Mouse (Mus musculus) right cerebral cortex, postnatal 10 days (tissue): ENCODE data around the gene Slc41a1.
A peak's percentile ranks its signal among the peaks of the same experiment; 100 is the strongest.

Experiments
- DNase-seq, 2 experiments: peaks; one replicate each; pipeline ENCODE4 v3.0.0; 2021; ENCODE audit warnings: low spot score in 2 of 2

Slc41a1 gene

DNA sequence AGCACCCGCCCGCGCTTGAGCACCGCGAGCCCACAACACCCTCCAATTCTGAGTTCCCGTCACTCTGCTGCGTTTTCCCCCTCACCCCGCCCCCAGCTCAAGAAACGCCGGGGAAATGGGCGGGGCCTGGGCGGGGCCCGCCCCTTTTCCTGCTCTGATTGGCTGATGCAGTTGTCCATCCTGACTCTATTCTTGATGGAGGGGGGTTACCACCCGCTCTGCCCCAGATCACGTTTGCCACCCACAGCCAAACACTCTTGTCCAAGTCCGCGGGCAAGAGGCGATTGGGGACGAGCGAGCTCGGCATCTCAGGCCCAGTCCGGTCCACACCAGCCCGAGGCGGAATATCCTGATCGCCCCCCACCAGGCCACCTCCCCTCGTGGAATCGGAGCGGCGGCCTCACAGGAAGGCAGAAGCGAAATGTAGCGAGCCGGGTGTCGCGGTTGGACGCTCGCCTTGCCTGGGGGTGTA lies 530 bp downstream of the Slc41a1 start:
- peak; percentile 95 to 96 for DNase-seq

DNA sequence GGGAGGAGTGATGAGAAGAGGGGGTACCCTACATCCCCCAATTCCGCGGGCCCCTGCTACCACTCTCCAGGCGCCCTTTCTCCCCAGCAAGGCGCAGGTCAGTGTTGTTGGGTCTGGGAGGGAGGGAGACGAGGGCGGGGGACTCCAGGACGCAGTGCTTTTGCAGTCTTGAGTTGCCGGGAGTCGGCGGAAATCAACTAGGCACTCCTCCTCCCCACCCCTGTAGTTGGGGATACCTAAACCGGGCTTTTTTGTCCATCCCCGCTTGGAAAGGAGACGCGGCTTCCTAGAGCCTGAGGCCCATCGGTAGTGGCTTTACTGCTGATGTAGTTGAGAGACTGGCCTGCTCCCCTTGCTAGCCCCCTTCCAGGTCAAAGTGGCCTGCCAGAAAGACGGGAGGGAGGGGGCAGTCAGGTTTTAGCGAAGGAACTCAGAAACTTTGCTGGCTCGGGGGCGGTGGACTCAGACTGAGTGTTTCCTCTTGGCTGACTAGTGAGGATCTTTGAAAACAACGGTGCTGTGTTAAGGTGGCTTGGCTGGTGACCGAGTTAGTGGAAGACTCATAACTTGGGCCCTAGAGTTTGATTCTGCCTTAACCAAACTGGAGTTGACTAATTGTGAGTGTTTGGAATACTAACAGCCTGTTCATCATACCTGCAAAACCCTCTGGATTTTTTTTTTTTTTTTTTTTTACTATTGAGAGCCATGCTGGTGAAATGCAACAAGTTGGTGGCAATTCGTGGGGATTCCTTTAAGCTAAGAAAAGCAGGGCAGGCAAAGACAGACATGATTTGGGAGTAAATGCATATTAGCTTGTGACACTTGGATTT lies 1.2 kb downstream of the Slc41a1 start:
- DNase-seq: peak; percentile 54 to 58

DNA sequence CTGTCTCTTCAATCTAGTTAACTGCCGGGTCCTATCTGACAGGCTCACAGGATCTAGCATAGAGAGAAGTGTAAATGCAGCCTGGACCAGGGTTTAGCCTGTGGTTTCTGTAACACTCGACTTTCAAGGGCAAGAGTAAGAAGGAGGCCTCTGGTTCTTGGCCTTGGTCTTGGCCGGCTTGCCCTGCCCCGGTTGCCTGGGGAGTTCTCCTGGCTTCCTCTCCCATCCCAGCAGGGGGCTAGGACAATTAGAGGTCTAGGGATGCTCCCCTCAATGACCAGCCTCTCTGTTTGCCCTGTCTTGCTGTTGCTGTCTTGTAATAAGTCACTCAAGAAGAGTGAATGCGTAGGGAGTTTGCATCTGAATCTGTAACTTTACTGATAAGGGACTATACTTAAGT lies 2.0 kb downstream of the Slc41a1 start:
- no peak for DNase-seq

DNA sequence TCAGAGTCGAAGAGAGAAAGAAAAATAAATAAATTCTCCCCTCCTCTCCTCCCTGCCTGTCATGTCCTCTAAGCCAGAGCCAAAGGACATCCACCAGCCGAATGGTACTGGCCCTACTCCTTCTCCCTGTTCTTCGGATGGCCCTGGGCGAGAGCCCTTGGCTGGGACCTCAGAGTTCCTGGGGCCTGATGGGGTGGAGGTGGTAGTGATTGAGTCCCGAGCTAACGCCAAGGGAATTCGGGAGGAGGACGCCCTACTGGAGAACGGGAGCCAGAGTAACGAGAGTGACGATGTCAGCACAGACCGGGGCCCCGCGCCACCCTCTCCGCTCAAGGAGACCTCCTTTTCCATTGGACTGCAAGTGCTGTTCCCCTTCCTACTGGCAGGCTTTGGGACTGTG lies 3.3 kb downstream of the Slc41a1 start:
- no peak for DNase-seq

DNA sequence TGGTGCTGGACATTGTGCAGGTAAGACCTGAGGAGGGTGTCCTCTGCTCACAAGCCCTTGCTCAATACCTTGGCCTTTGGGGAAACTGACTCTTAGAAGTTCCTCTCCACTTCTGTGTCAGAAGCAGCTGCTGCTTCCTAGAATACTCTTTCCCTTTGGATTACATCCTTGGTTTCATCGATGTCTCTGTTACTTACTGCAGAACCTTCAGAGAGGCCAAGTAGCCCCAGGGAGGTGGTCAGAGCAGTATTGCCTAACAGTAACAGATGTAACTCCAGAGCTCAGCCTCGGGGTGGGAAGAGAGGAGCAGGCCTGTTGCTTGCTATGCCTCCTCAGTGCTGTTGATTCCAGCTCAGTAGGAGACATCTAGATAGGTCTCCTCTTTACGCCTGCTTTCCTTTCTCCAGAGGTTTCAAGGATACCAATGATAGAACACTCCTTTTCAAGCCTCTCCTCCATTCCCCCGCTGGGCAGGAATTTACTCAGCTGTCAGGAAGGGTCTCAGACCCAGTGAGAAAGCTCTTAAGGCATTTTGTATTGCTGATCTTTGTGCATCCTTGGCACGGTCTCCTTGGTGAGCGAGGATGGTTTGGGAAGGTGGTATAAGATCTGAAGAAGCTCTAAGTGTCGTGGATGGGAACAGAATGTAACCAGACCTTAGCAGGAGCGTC lies 3.8 kb downstream of the Slc41a1 start:
- DNase-seq: no peak

DNA sequence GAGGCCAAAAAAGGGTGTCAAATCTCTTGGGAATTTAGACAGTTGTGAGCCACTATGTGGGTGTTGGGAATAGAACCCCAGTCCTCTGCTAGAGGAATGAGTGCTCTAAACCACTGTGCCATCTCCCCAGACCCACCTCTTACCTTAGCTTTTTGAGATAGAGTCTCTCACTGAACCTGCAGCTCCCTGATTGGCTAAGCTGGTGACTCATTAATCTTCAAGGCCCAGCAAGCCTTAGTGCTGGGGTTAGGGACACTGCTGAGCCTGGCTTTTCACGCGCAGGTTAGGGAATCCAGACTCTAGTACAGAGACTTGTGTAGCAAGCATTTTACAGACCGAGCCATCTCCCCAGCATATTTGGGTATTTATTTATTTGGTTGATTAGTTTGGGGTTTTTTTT lies 9.7 kb downstream of the Slc41a1 start:
- DNase-seq: no peak

DNA sequence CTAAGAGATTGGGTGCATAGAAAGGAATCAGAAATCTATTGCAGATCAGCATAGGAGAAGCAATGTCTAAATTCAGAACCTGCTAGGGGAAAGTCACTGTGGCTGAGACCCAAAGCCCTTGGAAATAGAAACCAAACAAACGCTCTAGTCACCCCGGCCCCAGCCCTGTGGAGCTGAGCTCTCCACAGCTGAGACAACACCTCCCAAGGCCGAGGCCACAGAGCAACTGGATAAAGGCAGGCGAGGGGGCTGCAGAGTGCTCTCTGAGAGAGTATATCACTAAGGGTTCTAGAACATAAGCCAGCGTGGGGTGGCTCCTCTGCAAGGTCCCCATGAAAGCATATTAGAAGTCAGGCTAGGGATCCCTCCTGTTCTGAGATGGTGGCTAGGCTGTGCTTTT lies 11.2 kb downstream of the Slc41a1 start:
- no peak for DNase-seq

DNA sequence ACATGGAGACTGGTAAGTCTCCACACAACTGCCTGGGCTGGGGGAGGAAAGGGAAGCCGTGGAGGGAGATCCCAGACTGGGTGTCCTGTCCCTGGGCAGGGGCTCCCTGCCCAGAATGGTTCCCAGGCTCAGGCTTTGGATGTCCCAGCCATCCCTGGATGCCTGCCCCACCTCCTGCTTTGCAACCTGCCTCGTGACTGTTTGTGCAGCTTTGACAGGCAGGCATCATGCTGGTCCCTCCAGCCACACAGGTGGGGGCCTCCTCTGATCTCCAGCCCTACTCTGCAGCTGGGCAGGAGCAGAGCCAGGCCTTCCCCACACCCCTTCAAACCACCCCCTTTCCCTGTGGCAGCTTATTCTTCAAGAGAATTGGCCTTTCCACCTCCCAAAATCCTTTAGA lies 12.0 kb downstream of the Slc41a1 start:
- peak; percentile 58 to 61 for DNase-seq

DNA sequence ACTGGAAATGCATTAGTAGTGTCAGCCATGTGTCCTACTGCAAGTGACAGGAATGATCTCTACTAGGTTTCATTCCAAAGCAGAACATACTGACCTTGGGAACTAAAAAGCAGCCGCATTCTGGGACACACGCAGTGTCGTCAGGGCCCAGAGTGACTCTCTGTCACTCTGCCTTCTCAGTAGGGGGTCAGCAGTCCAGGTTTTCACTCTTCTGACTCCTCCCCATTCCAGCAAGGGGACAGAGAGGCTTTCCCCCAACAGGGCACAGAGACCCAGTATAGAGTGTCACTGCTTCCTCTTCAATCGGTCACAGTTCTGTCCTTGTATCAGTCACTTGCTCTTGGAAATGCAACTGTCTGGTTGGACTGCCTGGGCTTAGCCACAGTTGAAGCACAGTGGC lies 14.9 kb downstream of the Slc41a1 start:
- no peak for DNase-seq

DNA sequence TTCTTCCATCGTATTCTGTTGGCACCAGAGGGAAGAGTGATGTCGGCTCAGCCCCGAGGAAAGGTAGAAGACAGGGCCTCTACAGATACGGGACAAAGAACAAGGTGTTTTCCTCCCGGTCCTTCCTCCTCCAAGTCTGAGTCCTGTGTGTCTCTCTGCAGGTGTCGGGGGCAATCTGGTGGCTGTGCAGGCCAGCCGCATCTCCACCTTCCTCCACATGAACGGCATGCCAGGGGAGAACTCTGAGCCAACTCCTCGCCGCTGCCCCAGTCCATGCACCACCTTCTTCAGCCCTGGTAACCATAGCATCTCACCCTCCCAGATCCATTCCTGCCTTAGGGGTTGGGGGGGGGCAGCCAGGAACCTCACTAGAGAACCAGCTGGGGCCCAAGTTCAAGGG lies 16.5 kb downstream of the Slc41a1 start:
- DNase-seq: no peak

DNA sequence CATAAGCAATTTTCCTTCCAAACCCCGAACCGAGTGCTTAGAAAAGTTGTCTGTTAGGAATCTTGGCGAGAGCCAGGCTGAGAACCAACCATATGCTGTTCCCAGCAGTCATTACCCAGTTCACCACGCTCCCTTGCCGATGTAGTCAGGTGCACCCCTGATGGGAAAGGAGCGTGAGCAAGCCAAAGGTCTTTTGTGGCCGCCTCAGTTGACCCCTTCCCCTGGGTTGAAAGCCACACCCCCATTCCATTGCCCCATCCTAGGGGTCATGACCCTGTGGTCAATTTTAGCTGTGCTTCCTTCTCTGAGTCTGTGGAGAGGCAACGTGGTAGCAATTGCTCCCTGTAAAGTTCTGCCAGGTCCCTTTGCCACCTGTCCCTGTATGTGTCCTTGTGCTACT lies 17.6 kb downstream of the Slc41a1 start:
- DNase-seq: no peak

DNA sequence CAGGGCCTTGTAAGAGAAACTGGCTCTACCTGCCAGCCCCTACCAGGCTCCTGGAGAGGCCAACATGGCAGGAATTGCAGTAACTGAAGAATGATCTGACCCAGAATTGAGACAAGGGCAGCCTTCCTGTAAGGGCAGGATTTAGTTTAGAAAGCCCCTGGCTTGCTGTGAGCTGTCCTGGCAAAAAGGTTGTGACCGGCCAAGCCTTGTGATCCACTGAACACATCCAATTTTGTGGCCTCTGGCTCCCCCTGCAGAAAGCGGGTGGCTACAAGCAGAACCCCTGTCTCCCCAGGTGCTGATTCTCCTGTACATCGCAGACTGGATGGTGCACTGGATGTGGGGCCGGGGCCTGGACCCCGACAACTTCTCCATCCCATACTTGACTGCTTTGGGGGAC lies 19.0 kb downstream of the Slc41a1 start:
- peak; percentile 57 to 72 for DNase-seq

DNA sequence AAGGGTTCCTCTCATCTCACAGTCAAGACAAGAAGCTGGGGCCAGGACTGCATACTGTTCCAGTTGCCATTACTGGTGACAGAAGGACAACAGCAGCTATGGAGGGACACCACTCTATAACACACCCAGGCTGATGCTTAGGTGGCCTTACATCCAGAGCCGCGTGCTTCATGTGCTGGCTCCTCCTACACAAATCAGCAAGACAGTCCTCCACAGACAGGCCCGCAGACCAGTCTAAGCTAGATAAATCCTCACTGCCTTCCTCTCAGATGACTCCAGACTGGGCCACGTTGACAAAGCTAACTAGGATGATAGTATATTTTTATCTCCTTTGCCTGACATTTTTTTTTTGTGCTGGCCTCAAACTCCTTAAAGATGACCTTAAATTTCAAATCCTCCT lies 34.5 kb downstream of the Slc41a1 start:
- no peak for DNase-seq

DNA sequence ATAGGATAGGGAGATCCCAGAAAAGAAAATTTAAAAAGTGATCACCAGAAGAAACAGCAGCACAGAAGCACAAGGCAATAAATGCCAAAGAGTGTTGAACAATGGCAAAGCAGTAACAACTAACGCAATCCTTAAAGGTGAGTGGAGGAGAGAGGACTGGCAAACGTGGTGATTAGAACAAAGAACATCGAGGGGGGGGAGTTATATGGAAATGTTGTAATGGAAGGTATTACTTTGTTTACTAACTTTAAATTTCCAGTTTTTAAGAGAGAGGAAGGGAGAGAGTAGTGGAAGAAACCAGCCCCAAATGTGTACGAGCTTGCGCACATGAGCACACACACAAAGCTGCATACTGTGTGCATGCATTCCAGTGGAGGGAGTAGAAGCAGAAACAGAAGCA lies 38.3 kb downstream of the Slc41a1 start:
- DNase-seq: no peak

DNA sequence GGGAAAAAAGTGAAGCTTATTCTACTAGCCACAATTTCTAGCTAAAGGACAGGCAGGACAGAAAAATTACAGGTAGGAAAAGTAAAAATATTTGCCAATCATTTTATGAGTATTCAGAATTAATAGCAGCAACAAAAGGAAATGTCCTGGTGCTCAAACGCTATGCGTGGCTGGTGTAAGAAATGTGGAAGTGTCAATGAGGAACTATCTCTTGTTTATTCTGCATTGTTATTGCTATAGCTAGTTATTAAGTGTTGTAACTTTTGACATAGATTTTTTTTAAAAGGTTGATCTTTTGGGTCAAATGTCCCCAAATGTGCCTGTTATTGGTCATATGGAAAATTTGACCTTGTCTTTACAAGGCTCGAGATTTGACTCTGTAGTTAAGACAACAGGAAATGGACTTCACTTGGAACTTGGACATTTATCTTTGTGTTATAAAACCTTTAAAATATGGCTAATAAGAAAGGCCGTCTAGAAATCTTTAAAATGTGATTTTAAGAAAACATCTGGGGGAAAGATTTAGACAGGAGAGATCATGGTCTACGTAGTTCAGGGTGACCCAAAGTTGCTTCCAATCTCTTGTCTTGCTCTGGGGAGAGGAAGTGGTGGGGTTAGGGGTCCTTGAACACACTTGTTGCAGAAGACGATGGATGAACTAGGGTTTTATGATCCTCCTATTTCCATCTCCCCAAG lies 39.2 kb downstream of the Slc41a1 start:
- DNase-seq: no peak

DNA sequence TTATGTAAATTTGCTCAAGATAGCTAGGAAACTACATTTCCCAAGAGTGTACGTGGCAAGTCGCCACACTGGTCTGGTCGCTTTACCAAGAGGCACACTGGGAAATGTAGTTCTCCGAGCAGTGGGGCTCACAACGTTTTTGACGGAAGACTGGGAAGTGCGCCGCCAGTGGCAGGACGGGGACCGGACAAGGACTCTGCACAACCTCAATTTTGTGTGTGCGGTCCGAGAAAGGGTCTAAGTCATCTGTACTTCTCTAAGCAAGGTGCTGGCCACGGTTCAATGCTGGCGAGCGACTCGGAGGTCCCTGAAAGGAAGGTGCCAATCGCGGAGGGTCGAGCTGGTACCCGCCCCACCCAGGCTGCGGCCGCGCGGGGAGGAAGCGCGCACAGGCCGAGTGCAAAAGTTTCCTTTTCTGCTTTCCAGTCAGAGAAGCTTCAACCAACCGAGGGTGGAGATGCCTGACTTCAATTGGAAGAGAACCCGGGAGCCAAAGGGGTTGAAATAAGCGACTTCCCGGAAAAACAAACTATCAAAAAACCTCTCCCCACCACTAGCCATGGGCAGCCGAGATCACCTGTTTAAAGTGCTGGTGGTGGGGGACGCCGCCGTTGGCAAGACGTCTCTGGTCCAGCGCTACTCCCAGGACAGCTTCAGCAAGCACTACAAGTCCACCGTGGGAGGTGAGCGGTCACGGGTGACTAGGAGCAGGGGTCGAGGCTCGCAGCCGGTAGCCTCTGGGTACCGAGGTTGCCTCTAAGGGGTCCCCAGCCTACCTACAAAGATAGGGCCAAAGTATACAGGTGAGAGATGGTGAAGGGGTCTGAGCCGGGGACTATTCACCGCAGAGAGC lies 40.0 kb downstream of the Slc41a1 start, which contains the start of gene Rab29:
Rab29 (plus strand) TSS at position 132 of the 853 bp plus-strand sequence.
- DNase-seq: peak; percentile 95 to 96

DNA sequence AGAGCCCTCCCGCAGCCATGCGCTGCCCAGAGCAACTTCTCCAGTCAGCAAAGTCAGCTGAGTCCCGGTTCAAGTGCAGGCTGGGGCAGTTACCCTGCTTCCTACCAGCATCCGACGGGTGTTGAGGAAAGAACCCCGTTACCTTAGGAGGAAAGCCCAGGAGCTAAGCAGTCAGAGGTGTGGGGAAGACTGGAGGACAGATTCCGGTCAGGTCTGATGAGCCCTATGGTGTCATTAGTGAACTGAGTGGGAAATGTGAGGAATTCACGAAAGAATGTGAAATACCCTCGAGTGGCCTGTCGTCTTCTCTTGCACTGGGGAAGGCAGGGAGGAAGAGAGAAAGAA lies 40.6 kb downstream of the Slc41a1 start:
- no peak for DNase-seq

DNA sequence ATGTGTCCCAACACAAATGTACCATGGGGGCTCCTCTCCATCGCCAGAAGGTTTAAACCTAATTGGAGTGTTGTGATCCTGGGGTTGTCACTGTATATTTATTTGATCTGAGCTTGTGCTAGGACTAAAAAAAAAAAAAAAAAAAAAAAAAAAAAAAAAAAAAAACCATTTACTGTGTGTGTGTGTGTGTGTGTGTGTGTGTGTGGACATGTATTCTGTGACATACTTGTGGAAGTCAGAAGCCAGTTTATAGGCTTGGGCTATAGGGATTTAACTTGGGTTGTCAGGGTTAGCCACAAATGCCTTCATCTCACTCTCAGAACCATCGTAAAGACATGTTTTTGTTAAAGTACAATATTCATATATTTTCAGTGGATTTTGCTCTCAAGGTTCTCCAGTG lies 42.3 kb downstream of the Slc41a1 start:
- no peak for DNase-seq

DNA sequence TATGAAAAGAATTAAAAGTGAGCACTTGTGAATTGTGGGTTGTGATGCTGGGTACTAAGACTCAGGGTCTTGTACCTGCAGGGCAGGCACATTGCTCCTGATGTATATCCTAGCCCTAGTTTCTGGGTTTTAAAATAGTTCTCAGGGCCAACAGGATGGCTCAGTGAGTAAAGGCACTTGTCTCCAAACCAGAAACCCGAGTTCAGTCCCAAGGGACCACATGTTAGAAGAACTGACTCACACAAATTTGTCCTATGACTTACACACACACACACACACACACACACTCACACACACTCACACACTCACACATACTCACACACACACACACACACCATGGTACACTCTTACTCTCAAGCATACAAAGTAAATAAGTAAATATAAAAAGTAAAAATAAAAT lies 45.6 kb downstream of the Slc41a1 start:
- no peak for DNase-seq

DNA sequence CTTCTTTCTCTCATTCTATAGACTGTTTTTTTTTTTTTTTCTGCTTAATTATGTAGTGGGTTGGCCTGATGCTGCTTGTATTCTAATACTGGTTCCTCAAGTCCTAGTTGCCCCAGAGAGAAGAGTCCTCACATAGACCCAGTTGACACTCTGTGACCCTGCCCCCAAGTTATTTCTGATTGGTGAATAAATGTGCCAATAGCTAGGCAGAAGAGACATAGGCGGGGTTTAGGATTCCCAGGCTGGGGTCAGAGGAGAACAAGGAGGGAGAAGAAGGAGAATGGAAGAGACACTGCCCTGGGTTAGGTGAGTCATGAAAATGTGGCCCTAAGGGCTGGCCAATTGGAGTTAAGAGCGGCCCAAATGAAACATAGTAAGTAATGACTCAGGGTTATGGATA lies 52.5 kb downstream of the Slc41a1 start:
- no peak for DNase-seq

DNA sequence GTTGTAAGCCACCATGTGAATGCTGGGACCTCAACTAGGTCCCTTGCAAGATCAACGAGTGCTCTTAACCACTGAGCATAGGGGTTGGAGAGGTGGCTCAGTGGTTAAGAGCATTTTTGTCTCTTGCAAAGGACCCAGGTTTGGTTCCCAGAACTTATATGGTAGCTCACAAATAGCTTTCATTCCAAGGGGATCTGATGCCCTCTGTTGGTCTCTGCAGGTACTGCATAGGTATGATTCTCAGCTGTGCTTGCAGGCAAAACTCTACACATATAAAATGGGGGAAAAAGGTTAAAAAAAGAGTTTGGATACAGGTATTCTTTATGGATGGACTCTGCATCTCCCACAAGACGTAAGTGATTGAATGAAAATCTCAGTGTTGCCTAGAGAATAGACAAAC lies 55.5 kb downstream of the Slc41a1 start:
- DNase-seq: peak in 1 of 2 experiments; percentile 28

DNA sequence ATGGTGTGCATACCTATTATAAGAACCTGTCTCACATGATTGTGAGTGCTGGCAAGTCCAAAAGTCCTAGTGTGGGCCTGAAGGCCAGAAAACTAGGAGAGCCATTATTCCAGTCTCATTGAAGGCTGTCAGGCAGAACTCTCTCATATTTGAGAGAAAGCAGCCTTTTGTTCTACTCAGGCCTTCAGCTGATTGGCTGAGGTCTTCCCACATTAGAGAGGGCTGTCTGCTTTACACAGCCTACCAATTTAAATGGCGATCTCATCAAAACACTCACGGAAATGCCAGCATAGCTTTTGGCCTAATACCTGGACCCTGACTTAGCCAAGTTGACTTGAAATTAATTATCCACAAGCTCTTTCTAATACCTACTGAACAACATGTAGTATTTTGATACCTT lies 58.9 kb downstream of the Slc41a1 start:
- no peak for DNase-seq
